Mouse (Mus musculus) E14TG2a.4 (cell line): ENCODE results near the gene Prkcb.

Experiments
- H3K27me3 ChIP-seq: 2 replicates; pipeline ENCODE4 v1.6.1; 2014; ENCODE audit warnings: low read length, control low read depth; ENCODE audit not compliant: insufficient read depth
- H3K36me3 ChIP-seq: 2 replicates; pipeline ENCODE4 v1.6.1; 2014; ENCODE audit warnings: low read length, control low read depth; ENCODE audit not compliant: insufficient read depth
- H3K4me1 ChIP-seq: replicated peaks from 2 replicates; pipeline ENCODE4 v1.6.1; 2014; ENCODE audit warnings: low read depth, low read length, control low read depth
- H3K4me3 ChIP-seq: replicated peaks from 2 replicates; pipeline ENCODE4 v1.5.1; 2014; ENCODE audit warnings: mild to moderate bottlenecking, low read length
- H3K9me3 ChIP-seq: 2 replicates; pipeline ENCODE4 v1.6.1; 2014; ENCODE audit warnings: low read length, control low read depth
- CTCF ChIP-seq: conservative IDR thresholded peaks from 2 replicates; pipeline ENCODE4 v1.5.1; 2014; ENCODE audit warnings: low read length
- NANOG ChIP-seq: IDR thresholded peaks from 2 replicates; pipeline ENCODE4 v1.6.1; 2014; ENCODE audit warnings: borderline replicate concordance, low read length, mixed read lengths
- POU5F1 ChIP-seq: IDR thresholded peaks from 2 replicates; pipeline ENCODE4 v1.6.1; 2014; ENCODE audit warnings: low read length, borderline replicate concordance

Prkcb gene

DNA sequence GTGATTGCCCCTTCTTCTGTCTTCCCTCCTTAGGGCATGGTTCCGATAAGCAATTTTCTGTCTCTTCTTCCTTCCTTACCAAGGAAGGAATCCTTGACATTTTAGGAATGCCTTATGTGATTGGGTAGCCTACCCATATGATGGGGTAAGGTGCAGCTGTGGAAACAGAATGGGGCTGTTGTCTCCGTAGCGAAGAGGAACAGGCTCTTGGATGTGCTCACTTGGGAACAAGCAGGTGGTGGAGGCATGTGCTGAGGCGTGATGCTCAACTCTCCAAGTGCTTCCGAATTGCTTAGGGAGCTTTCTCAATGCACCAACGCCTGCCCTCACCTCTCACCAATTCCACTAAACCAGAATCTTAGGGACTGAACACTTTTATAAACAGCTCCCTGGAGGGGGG, 124.7 kb downstream of the Prkcb start:
- TF ChIP-seq CTCF: no peak
- TF ChIP-seq POU5F1: no peak
- TF ChIP-seq NANOG: no peak
- H3K27me3 ChIP-seq: no peaks in the 10 kb centered on the region
- H3K4me1 ChIP-seq: peaks cover 14% of the 10 kb centered on the region
- no peaks in the 10 kb centered on the region for H3K36me3 ChIP-seq
- H3K4me3 ChIP-seq: no peak overlapping the region
- H3K9me3 ChIP-seq: no peaks in the 10 kb centered on the region

DNA sequence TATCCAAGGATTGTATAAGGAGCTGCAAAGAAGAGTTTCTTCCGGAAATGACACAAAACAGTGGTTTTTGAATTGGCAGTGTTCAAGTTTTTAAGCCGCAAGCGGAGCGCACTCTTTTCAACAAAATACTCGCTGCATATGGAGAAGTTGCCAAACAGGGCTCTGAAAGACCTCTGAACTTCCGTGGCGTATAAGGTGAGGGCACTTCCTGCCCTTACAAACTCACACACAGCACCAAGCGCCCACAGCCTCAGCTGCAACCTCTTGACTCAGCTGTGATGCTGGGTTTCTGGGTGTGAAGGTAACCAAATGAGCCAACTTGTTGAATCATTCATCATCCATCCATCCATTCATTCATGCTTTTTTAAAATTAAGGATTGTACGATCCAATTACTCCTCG, 125.6 kb downstream of the Prkcb start:
- Histone ChIP-seq H3K4me1 (peaks cover 13% of the 10 kb centered on the region), H3K27me3 (no peaks in the 10 kb centered on the region), H3K9me3 (no peaks in the 10 kb centered on the region), H3K36me3 (no peaks in the 10 kb centered on the region), H3K4me3 (no peak overlapping the region)
- TF ChIP-seq NANOG (no peak), POU5F1 (no peak), CTCF (no peak)

DNA sequence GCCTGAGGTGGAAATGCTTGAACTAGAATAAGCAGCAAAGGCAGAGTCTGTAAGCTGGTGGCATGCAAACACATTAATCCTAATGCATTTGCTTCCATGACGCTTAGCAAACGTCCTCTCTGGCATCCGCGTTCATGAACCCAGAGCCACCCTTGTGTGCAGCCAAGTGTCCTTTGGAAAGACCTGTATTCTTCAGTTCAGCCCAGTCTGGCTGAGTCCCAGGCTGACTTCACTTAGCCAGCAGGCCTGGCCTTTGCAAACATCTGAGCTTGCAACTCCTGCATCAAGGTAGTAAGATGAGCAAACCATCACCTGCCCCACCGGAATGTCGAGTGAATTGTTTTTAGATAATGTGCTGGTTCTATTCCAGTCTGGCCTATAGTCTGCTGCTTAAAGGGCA, 126.1 kb downstream of the Prkcb start:
- no peaks in the 10 kb centered on the region for H3K27me3 ChIP-seq
- H3K4me3 ChIP-seq: no peak overlapping the region
- H3K4me1 ChIP-seq: peaks cover 14% of the 10 kb centered on the region
- H3K36me3 ChIP-seq: no peaks in the 10 kb centered on the region
- no peaks in the 10 kb centered on the region for H3K9me3 ChIP-seq
- no peak for TF ChIP-seq CTCF
- no peak for TF ChIP-seq NANOG
- no peak for TF ChIP-seq POU5F1

DNA sequence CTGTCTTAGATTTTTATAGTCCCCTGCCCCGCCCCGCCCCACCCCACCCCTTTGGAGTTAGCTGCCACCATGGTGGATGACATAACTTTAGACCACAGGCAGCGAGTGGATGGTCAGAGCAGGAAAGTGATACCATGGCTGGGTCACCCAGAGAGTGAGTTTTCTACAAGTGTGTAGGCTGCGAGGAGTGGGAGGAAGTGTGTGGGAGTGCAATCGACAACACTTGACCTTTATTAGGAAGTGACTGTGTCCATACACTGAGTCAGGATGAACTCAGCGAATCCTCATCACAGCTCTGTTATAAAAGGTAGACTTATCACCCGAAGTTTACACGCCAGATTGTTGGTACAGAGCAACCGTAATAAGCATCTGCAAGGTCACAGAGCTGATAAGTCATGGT, 126.8 kb downstream of the Prkcb start:
- H3K9me3 ChIP-seq: no peaks in the 10 kb centered on the region

DNA sequence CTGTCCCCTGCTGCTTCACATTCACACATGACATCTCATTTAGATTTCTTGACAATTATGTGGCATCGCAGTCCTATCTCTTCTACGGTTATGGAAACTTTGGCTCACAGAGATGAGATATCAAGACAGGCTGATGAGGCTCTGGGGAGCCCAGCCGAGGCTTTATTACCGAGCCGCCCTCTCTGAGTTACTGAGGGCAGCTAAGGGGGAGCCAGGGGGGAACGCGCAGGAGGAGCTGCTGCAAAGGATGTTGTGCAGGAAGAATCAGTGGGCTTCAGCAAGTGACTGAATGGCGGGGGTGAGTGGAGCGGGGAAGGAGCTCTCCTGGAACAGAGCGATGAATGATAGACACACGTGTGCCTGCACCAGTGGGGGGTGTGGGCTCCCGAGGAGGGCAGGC, 127.4 kb downstream of the Prkcb start:
- peaks cover 14% of the 10 kb centered on the region for H3K4me1 ChIP-seq
- no peaks in the 10 kb centered on the region for H3K9me3 ChIP-seq
- no peaks in the 10 kb centered on the region for H3K27me3 ChIP-seq
- no peaks in the 10 kb centered on the region for H3K36me3 ChIP-seq
- TF ChIP-seq POU5F1: no peak
- TF ChIP-seq NANOG: no peak
- TF ChIP-seq CTCF: no peak
- H3K4me3 ChIP-seq: no peak overlapping the region

More for the DNA sequence above, 126.8 kb downstream of the Prkcb start:
- Histone ChIP-seq H3K27me3 (no peaks in the 10 kb centered on the region), H3K4me3 (no peak overlapping the region), H3K36me3 (no peaks in the 10 kb centered on the region), H3K4me1 (peaks cover 14% of the 10 kb centered on the region)
- TF ChIP-seq POU5F1 (no peak), NANOG (no peak), CTCF (no peak)

DNA sequence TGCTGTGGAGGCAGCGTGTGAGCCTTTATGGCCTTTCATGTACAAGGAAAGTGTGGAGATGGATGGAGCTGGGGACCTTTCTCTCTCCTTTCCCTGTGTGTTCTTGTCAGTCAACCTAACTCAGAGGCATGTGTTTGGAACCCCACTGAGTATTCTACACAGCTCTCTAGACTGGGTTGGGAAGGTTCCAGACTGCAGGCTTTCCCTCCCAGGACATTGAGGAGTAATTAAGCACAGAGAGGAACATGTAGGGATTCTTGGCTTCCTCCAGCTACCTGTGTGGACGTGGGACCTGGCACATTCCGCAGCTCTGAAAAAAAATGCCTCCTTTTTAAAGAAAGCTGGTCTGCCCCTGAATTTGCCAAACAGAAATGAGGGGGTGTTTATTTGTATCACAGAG, 130.0 kb downstream of the Prkcb start:
- no peak for TF ChIP-seq CTCF
- TF ChIP-seq POU5F1: no peak
- TF ChIP-seq NANOG: no peak
- no peaks in the 10 kb centered on the region for H3K27me3 ChIP-seq
- H3K4me1 ChIP-seq: peaks cover 14% of the 10 kb centered on the region
- no peak overlapping the region for H3K4me3 ChIP-seq
- H3K9me3 ChIP-seq: no peaks in the 10 kb centered on the region
- no peaks in the 10 kb centered on the region for H3K36me3 ChIP-seq

DNA sequence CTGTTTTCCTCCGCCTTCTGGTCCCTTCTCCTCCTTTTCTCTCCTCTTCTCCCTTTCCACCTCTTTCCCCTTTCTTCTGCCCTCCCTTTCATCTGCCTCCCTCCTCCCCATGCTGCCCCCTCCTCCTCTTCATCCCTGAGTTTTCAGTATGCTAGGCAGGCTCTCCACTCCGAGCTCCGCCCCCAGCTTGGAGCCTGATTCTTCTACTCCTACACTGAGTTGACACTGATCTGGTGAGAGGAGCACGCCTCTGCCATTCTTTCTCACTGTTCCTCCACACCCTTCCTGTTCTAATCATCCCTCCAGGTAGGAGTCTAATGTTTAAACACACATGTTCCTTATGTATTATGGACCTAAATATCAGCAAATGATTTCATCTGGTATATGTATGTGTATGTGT, 135.3 kb downstream of the Prkcb start:
- peaks cover 5% of the 10 kb centered on the region; the same call in 1 of the 2 replicates for H3K4me1 ChIP-seq
- no peak overlapping the region for H3K4me3 ChIP-seq
- H3K36me3 ChIP-seq: no peaks in the 10 kb centered on the region
- H3K9me3 ChIP-seq: no peaks in the 10 kb centered on the region
- no peaks in the 10 kb centered on the region for H3K27me3 ChIP-seq
- no peak for TF ChIP-seq NANOG
- TF ChIP-seq POU5F1: no peak

DNA sequence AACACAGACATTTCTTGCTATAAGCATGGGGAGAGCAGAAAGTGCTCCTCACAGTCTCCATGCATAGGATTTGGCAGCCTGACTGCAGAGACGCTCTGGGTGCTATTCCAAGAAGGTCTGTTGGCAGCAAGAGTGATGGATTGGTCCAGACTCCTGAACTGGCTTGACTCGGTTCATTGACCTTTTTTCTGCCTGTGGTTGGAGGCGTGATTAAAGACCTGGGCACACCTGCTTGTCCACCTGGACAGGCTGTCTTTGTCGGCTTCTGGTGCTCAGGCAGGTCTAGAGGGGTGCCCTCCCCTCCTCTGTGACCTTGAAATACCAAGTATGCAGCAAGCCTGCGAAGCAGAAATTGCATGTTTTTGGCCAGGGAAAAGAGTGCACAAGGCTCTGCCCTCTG, 140.6 kb downstream of the Prkcb start:
- Histone ChIP-seq H3K27me3 (no peaks in the 10 kb centered on the region), H3K4me1 (no peaks in the 10 kb centered on the region), H3K9me3 (no peaks in the 10 kb centered on the region), H3K4me3 (no peak overlapping the region), H3K36me3 (no peaks in the 10 kb centered on the region)
- TF ChIP-seq CTCF (no peak), POU5F1 (no peak), NANOG (no peak)

DNA sequence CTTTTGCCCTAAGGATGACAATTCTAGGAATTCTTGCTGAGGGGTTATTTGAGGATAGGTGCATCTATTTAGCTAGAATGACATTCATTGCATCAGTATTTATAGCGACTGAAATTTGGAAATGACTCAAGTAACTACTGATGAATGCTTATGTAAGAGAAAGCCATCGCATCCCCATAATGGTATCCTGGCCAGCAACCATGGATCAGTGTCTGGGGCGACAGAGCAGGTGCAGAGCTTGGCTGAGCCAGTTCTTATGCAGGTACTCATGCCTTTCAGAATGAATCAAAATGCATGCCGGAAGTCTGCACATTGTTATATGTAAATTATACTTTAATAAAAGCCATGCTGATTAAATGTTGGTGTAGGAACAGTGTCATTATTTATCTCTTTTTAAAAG, 143.8 kb downstream of the Prkcb start:
- H3K9me3 ChIP-seq: no peaks in the 10 kb centered on the region
- no peaks in the 10 kb centered on the region for H3K36me3 ChIP-seq
- H3K27me3 ChIP-seq: no peaks in the 10 kb centered on the region
- H3K4me1 ChIP-seq: peaks cover 3% of the 10 kb centered on the region; the same call in 1 of the 2 replicates
- TF ChIP-seq NANOG (no peak), CTCF (no peak), POU5F1 (no peak)
- no peak overlapping the region for H3K4me3 ChIP-seq
